Mouse (Mus musculus) embryonic fibroblast, embryonic 13.5 days (primary cell): ENCODE measurements at regions not wholly inside any gene's neighbourhood (a gene's known extent, or its start where the extent isn't known, plus 50 kb on each side); places are given as distances from the start of the nearest gene placed in this dataset.

Source experiments
- H3K27ac ChIP-seq: 2 replicates; pipeline ENCODE4 v1.5.1; 2012; ENCODE audit warnings: low read length, control low read depth, inconsistent platforms; ENCODE audit not compliant: insufficient read depth
- H3K4me1 ChIP-seq: 2 replicates; pipeline ENCODE4 v1.6.1; 2011; ENCODE audit warnings: low read length; ENCODE audit not compliant: control insufficient read depth, insufficient read depth
- H3K4me3 ChIP-seq: 2 replicates; pipeline ENCODE4 v1.5.1; 2011; ENCODE audit warnings: mild to moderate bottlenecking, control low read depth, low read length; ENCODE audit not compliant: insufficient read depth
- CTCF ChIP-seq: IDR thresholded peaks from 2 replicates; pipeline ENCODE4 v1.5.1; 2011; ENCODE audit warnings: mild to moderate bottlenecking, control low read depth, low read length, moderate library complexity, borderline replicate concordance; ENCODE audit not compliant: insufficient read depth
- POLR2A ChIP-seq: IDR thresholded peaks from 2 replicates; pipeline ENCODE4 v1.6.1; 2011; ENCODE audit warnings: low read depth, mild to moderate bottlenecking, control low read depth, low read length, moderate library complexity

GRCm38 (mm10) chr8:28239411-28239810 lies 791.9 kb downstream of the Poteg start:
- H3K27ac ChIP-seq = no peak overlapping the region
- H3K4me1 ChIP-seq = no peaks in the 10 kb centered on the region
- TF ChIP-seq CTCF (no peak), POLR2A (no peak)
- no peak overlapping the region for H3K4me3 ChIP-seq

GRCm38 (mm10) chr8:28252399-28253240 lies 805.1 kb downstream of the Poteg start:
- H3K4me3 ChIP-seq = no peak overlapping the region
- TF ChIP-seq POLR2A (no peak), CTCF (no peak)
- H3K4me1 ChIP-seq = no peaks in the 10 kb centered on the region
- H3K27ac ChIP-seq = no peak overlapping the region

DNA sequence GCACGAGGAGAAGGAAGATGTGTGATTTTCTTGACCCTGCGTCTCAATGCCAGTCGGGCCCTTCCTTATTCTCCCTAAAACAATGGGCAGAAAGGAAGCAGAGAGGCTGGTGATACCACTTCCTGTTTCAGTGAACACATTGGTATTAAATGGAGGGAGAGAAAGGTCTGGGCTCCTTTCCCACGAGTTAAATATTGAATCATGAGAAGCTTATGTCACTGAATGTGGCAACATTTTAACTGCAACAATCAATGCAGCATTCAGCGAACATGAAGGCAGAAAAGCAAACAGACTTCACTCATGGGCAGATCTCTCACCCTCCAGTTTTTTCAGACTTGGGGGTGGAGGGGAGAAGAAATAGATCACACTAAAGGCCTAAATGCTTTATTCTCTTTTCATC lies 819.8 kb downstream of the Poteg start:
- H3K4me1 ChIP-seq = no peaks in the 10 kb centered on the region
- H3K27ac ChIP-seq = no peak overlapping the region
- TF ChIP-seq CTCF (no peak), POLR2A (no peak)
- no peak overlapping the region for H3K4me3 ChIP-seq

DNA sequence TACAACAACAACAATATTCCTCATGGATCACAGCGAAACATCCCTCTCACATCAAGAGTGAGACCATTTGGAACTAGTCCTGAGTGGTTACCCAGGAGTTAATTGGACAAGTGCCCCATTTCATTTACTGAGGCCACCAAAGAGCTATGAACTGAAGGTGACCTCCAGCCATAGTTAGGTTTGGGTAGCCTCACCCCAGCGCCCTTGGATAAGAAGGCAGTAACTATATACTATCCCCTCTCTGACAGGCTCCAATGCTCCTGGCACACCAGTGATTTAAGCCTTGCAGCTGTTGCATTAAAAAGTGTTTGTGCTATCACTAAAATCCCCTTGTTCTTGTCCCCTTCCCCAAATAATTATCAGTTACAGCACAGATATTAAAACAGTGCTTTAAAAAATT lies 836.8 kb downstream of the Poteg start:
- H3K27ac ChIP-seq = no peak overlapping the region
- TF ChIP-seq POLR2A = no peak
- TF ChIP-seq CTCF = no peak
- no peaks in the 10 kb centered on the region for H3K4me1 ChIP-seq
- no peak overlapping the region for H3K4me3 ChIP-seq

GRCm38 (mm10) chr8:28298896-28299793 lies 851.7 kb downstream of the Poteg start:
- H3K4me1 ChIP-seq = peaks cover 8% of the 10 kb centered on the region
- peak overlapping the region; percentile 93 for H3K27ac ChIP-seq
- TF ChIP-seq CTCF (no peak), POLR2A (no peak)
- no peak overlapping the region for H3K4me3 ChIP-seq

DNA sequence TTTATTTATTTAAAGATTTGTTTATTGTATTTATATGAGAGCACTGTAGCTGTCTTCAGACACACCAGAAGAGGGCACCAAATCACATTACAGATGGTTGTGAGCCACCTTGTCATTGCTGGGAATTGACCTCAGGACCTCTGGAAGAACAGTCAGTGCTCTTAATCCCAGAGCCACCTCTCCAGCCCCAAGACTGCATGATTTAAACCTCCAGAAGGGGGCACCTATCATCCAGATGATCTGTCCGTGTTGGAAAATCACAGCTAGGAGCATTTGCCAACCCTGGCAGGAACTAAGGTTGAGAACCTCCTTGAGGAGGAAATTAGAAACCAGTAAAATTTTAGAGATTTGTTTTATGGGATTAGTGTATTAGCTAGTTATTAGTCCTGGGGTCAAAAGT lies 869.6 kb downstream of the Poteg start:
- no peak overlapping the region for H3K4me3 ChIP-seq
- no peaks in the 10 kb centered on the region for H3K4me1 ChIP-seq
- no peak for TF ChIP-seq CTCF
- TF ChIP-seq POLR2A = no peak
- H3K27ac ChIP-seq = no peak overlapping the region

- H3K4me1 ChIP-seq = no peaks in the 10 kb centered on the region
- TF ChIP-seq POLR2A (no peak), CTCF (no peak)
- no peak overlapping the region for H3K27ac ChIP-seq
- H3K4me3 ChIP-seq = no peak overlapping the region
These were observed 885.9 kb downstream of the Poteg start for GRCm38 (mm10) chr8:28333388-28333787.

GRCm38 (mm10) chr8:28337484-28337883 lies 890.0 kb downstream of the Poteg start:
- no peaks in the 10 kb centered on the region for H3K4me1 ChIP-seq
- TF ChIP-seq CTCF = no peak
- no peak for TF ChIP-seq POLR2A
- H3K4me3 ChIP-seq = no peak overlapping the region
- H3K27ac ChIP-seq = no peak overlapping the region

DNA sequence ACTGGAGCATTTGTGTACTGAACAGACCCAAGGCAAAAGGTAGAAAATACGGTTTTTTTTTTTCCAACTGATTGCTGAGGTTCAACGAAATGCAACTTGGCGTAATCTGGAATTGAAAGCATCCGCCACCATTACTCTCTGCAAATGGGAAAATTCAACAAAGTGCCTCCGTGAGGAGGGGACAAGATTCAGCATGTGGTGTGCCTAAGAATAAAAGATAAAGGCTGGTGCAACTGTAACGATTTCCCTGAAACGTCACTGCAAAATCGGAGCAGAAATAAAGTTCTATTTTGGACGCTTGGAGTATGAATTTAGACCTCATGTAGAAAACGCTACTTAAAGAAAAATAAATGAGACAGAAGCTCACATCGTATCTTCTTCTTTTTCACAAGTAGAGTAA lies 893.8 kb downstream of the Poteg start:
- Histone ChIP-seq H3K4me3 (no peak overlapping the region), H3K4me1 (no peaks in the 10 kb centered on the region), H3K27ac (no peak overlapping the region)
- TF ChIP-seq CTCF (no peak), POLR2A (no peak)

GRCm38 (mm10) chr8:28366470-28366869 lies 919.0 kb downstream of the Poteg start:
- H3K27ac ChIP-seq = no peak overlapping the region
- no peak overlapping the region for H3K4me3 ChIP-seq
- no peaks in the 10 kb centered on the region for H3K4me1 ChIP-seq
- TF ChIP-seq CTCF = no peak
